Mouse (Mus musculus) right cerebral cortex, adult 2 months (tissue): ENCODE measurements around the gene Gm37240.

Experiments used
- DNase-seq, 2 experiments: peaks; one replicate each; pipeline ENCODE4 v3.0.0; 2021 to 2022; ENCODE audit warnings: low spot score in 2 of 2

Gene Gm37240

DNA sequence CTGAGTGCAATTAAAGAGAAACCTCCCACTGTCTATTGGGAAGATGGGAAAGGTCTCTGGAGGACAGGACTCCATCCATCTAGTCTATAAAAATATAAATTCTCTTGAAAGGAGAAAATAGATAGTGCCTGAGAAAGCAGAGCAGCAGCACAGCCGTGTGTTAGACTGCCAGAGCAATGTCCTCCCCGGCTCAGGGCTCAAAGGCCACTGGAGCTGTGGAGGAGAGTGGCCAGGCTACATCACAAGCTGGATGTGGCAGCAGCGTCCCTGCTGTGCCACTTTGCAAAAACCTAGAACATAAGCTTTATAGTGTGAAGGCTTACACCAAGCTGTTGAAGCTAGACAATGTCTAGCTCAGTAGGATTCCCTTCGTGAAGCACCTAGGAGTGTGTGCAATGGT, 138.0 kb downstream of the Gm37240 start:
- DNase-seq = no peak

DNA sequence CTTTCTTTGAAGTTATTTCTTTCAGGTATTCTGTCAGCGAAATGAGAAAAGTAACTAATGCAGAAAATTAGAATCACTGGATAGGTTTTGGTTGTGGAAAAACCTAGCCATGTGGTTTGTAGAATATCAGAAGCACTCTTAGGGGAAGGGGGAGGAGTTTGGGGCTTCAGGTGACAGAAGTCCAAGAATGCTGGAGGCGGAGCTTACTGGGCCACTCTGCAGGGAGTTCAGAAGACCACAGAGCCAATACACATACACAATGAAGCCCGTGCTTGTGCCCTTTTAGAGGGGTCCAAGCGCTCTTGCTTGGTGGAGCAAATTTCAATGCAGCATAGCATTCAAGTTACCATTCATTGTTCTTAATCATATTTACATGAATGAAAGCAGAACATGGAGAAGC, 138.5 kb downstream of the Gm37240 start:
- DNase-seq = no peak

DNA sequence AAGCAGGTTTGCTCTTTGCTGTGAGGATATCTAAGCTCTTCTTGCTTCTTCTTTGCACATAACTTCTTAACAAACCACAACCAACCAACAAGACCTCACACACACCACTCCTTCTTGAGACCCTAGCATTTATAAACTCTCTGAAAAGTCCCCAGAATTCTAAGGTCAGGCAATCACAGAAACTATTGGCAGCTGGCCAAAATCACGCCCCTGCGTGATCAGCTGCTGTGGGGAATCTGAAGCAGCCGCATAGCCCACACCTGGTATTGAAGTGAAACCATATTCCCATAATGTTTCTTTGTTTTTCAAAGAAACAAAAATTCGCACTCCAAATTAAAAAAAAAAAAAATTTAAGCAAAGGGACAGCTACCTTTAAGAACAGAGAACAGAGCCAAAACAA, 141.2 kb downstream of the Gm37240 start:
- DNase-seq = no peak

DNA sequence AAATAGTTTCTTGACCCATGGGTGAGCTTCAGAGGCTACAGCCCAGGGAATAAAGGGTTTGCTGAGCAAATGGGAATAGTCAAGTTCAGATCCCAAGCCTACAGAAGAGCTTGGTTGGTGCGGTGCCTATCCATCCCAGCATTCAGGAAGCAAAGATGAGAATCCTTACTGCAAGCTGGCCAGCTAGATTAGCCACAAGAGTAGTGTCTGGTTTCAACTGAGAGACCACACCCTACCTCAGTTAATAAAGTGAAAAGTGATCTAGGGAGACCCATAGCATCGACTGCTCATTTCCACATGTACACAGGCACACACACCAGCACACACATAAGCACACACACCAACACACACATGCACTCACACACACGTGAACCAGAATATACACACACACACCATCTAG, 145.6 kb downstream of the Gm37240 start:
- DNase-seq = no peak

DNA sequence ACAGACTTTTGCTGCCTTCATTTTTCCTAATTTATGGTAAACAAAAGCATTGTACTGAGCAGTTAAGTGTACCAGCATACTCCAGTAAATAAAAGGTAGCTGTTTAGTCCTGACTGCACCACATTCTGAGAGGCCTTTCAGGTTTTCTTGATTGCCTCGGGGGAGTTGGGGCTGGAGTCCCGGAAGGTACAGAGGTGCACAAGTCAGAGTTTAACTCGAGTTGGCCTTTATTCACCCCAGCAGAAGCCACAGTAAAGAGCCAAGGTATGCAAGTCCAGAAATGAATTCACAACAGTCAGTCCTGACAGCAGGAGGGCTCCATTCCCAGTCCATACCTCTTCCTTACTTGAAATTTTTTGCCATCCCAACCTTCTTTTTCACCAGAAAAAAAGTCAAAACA, 148.7 kb downstream of the Gm37240 start:
- no peak for DNase-seq

DNA sequence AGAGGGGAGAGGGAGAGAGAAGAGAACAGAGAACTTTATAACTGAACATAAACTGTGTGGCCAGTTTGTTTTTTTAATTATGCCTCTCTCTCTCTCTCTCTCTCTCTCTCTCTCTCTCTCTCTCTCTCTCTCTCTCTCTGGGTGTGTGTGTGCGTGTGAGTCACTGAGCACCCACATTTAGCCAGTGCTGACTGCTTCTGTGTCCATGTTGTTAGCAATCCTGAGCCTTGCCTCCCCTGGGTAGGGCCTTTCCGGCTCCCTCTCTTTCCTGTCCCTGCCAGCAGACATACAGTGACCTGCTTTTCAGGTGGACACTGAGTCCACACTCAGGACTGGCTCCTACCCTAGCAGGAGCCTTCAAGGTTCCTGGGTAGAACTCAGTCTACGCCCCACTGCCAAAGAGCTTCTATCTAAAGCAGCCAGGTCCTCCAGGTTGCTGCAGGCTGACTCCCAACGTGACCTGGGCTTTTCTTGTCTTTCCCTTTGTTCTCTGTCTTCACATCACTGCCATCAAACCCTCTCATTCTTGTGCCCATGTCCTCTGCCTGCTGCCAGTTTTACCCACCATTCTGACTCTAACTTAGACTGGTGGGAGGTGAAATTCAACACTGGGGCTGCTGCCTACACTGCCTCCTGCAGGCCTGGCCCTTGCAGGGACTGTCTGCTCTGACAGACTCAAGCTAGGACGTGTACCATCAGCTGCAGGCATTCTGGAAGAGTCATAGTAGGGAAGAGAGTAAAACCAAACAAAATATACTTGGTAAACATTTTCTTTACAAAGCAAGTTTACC, 153.2 kb downstream of the Gm37240 start:
- DNase-seq = peak in 1 of 2 experiments; percentile 16

DNA sequence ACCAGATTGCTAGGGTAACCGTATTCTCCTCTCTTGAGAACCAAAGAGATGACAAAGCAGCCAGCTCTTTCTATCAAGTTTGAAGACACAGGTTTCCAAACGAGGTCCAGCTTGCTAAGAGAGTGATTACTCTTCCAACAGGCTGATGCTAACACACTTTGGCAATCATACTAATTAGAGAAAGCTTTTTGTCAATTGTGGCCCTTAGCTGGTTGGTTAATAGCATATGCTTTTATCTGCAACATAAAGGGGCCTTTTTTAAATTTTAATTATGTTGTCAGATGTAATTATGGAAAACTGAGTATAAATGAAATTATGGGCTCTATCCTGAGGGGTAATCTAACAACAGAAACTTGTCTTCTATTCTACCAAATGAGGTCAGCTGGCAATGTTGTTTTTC, 160.1 kb downstream of the Gm37240 start:
- DNase-seq = no peak

DNA sequence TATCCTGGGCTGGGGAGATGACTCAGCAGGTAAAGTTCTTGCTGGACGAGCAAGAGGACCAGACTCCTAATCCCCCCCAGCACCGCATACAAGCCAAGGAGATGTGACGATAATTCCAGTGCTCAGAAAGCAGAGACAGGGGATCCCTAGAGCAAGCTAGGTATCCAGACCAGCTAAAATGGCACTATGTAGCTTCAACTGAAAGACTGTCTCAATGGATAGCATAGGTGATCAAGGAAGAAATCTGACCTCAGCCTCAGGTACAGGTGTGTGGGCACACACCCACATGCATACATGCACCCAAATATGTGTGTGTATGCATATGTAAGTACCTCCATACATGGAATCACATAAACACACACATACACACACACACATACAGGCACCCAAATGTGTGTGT, 161.3 kb downstream of the Gm37240 start:
- DNase-seq = no peak

DNA sequence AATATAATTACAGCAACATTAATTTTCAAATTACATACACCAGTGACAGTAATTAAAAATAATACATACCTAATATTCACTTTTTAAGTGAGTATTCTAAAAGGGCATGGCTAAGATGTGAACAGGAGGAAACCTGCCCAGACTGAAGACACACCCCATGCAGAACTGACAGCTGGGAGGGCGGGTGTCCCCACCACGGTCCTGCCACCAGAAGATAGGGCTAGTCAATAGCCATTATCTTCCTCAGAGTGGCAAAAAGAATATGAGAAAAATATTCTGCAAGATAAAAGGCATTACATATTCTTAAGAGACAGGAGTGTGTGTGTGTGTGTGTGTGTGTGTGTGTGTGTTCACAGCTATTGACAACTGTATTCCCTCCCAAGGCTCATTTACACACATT, 162.2 kb downstream of the Gm37240 start:
- no peak for DNase-seq

DNA sequence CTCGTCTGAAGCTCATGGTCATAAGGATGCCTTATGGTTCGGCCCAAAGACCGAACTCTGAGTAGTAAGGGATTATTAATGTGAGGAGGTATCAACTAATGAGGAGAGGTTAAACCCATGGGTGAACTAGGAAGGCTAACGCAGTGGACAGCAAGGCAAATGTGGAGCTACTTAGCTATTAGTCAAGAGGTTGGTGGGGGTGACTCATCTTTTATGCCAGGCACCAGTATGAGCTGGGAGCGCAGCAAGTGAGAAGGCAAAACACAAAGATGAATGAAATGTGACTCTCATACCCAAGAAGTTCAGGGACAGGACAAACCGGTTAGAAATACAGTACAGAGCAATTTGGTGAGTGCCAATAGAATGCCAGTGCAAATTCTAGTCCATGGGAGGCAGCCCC, 164.7 kb downstream of the Gm37240 start:
- no peak for DNase-seq

DNA sequence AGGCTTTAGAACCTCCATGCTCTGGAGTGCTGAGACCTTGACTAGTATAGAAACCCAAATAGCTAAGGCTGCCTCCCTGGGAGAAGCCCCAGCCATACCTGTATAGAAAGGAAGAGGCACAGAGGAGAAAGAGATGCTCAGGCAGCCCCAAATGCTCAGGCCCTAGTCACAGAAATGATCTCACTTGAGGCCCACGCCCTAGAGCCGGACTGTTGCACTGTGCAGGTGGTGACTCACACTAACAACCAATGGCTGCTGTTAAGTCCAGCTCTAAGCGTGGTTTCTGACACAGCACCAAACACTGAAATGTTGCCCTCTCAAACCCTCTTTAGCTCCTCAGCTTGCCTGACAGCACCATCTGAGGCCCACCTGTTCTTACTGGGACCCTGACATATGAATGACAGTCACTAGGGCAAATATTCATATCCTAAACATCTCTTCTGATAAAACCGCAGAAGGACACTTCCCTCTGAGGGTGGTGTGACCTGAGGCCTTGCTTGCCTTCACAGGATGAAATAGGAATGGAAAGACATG, 171.5 kb downstream of the Gm37240 start:
- DNase-seq = no peak

DNA sequence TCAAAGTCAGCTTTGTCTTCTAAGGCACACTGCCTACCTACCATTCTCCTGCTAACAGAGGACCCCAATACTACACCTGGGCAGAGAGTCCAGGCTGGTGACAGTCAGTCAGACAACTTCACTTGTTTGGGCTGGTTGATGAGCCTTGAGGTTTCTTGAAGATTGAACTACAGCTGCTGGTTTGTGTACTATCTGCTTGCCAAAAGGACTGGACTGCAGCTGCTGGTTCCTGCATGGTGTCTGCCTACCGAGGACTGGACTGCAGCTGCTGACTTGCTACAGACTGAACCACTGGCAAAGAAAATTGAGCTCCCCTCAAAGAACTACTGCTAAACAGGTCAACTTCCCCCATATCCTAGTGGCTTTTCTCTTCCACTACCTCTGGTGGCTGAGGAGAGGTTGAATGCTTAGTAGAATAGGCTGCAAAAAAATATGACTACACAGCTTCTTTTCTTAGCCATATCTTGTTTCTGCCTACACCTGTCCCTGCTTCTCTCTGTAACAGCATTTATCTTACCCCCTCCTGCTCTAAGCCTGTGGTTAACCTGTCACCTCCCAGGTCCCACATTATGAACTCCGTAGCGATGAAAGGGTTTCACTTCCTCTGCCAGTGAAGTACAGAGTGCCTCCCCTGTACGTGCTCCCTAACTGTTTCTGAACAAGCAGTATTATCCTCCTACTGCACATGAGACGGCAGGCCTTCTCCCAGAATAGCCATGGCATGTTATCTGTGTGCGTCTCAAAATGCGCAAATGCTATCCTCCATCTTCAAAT, 173.2 kb downstream of the Gm37240 start:
- DNase-seq = no peak

DNA sequence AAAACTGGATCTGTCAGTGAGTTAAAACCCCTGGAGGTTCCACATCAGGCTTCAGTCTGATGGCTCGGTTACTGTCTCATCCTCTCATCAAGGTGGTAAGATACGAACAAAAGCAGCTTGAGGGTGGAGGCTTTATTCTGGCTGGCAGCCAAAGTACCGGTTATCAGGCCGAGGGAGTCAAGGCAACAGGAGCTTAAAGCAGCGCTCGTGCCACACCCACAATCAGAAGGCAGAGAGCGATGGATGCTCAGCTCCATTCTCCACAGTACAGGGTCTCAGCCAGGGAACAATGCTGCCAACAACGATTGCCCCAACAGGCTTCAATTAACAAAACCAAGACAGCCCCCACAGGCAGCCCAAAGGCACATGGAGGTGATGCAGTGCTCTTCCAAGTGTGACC, 176.6 kb downstream of the Gm37240 start:
- DNase-seq = peak in 1 of 2 experiments; percentile 30

DNA sequence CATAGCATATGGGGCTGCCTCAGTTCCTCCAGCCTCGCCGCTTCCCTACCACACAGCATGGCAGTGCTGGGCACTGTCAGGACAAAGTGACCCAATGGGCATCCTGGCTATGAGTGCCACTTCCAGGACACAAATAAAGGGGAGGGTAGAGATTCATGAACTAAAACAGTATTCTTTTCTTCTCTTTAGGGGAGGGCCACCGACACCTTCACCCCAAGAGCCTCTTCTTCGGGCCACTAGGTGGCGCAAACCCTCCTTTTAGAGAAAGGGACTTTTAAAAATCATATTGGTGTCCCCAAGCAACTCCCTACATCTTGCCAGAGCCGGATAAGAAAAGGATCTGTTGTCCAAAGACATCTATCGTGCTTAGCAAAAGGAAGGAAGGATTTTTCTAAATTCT, 179.9 kb downstream of the Gm37240 start:
- DNase-seq = peak; percentile 44 to 50

DNA sequence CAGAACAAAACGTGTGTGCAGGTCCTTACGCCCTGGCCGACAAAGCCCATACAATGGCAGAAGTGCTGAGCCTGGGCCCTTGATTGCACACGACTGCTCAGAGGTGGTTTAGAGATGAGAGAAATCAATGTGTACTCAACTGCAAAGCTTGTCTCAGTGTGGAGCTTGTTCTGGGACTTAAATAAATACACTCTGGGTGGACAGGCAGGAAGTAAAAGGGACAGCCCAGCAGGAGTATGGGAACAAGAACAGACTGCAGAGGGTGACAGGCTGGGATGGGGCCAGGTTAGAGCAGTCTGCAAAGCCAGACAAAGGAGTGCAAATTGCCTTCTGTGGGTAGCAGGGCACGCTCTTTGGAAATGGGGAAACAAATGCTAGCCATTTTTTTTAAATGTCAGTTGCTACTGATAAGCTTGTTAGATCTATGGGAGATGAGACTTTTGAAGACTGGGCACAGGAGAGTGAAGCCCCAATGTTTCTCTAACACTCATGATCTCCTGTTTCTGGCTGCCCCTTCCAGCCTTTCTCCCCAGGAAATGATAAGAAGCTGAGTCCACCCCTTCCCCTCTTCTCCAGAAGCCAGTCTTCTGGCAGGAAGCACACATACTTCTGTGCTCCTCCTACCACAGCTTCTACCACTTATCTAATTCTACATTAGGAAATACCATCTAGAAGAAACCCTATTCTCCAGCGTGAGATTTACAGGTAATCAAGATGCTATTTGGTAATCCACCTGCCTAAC, 184.0 kb downstream of the Gm37240 start:
- DNase-seq = no peak

DNA sequence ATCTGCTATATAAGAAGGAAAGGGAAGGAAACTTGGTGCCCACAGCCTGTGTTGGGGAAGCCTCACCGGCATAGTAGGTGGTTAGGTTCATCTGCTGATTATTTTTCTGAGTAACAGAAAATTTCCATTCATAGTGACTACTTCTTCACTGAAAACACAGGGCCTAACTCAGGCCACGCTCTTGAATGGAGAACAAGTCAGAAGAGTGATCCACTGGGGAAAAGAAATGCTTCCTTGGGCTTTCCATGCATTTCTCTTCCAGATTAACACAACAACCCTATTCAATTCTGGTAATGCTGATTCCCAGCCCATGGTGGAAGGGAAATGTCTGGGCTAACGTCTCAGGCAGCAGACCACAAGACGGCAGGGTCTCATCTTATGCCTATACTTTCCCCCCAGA, 188.8 kb downstream of the Gm37240 start:
- no peak for DNase-seq

DNA sequence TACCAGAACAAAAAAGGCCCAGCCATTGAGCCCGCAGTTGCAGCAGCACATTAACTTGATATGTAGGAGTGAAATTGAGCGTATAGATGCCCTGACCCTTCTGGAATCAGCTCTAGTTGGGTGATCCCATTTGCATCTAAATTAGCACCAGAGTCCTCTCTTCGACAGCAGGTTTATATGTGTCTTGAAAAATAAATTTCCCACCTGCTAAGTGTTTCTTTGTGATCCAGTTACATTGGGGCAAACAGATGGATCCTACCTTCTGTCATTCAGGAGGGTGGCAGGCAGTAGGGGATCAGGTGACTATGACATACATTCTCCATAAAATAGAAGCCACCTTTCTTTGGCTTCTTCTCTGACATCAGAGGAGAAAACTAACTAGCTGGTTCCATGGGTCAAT, 192.3 kb downstream of the Gm37240 start:
- DNase-seq = no peak

DNA sequence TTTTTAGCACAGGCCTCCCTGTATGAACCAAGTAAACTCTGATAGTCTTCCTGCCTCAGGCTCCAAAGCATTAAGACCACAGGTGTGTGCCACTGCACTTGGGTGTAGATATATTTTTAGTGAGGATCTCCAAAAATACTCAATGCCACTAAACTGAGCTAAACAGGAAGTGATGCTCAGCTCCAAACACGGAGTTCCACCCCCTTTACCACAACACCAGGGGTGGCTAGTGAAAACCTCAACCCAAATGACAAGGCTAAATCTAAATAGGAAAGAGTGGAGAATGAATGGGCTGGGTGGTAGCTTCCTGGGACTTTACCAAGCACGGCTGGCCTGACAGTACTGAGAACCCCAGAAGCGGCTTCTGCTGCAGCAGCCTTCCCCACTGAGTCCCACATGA, 194.3 kb downstream of the Gm37240 start:
- no peak for DNase-seq

DNA sequence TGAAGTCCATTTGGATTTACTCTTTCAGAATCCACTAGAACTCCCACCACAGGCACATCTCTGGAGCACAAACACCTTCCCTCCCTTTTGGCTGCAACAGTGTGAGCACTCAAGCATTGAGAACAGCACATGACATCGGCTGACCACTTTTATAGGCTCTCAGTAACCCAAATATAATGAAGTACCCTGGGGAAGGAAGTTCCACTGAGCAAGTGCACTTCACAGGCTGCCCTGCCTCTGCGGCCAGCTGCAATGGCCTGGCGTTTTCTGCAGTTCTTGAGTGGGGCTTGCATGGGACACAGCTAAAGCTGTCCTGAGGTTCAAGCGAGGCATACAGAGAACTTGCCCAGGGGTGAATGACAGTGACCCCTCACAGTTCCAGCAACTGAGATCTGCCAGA, 196.2 kb downstream of the Gm37240 start:
- no peak for DNase-seq

DNA sequence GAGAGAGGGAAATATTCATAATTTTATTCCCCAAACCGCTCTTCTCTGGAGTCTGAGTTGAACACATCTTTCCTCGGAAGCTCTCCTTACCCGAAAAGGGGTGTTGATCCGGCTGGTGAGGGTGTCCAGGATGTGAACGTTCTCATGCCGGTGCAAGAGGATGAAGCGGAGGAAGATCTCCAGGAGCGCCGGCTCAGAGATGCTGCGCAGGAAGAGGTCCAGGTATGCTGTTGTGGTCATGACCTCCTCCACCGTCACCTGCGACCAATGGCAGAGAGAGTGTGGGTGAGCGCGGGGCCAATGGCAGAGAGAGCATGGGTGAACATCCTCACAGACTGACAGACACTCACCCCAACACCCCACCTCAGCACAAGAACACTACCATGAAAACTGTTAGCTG, 199.0 kb downstream of the Gm37240 start:
- DNase-seq = no peak

DNA sequence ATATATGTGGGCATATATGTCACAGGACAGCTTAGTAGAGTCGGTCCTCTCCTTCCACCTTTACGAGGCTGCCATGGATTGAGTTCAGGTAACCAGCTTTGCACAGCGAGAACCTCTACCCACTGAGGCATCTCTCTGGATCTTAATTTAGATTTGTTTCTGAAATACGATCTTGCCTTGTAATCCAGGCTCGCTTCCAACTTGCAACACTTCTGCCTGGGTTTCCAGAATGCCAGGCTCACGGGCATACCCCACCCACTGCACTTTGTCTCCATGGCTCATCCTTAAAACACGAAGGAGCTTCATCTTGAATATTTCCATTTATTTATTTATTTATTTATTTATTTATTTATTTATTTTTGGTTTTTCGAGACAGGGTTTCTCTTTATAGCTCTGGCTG, 202.0 kb downstream of the Gm37240 start:
- no peak for DNase-seq

DNA sequence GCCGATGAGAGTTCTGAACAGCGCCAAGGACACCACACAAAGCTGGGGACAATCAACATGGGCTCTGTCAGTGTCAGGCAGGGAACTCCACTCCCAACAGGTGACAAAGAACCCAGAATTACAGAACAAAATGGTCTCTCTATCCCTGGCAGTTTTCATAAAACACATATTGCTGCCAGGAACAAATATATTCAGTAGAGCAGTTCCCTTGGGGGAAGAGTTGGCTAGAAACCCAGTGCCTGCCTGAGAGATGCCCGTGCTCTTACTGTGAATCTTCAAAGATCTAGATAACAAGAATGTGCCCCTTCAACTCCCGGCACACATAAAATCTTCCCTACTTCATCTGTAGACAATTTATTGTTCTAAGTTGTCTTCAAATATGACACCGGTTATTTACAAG, 203.7 kb downstream of the Gm37240 start:
- DNase-seq = no peak
